Mouse (Mus musculus) left cerebral cortex, postnatal 4 days (tissue): ENCODE data around the gene Cenpa. TPM values are rescaled to one million over a fixed set of nuclear protein-coding genes. Genes with fewer than 3 reads are reported as not detected.
"Not testable (repeated sequence)": the region's sequence is repeated elsewhere in the genome, so short reads cannot be mapped to it uniquely, and the experiment has no call there.

Experiments
- DNase-seq: peaks from one replicate; pipeline ENCODE4 v3.0.0-alpha.2; 2022
- intact Hi-C: fragments of 180-260 bp; cut with DNase I; formaldehyde crosslinking; loops from one replicate; pipeline ENCODE4 v1.15.1; 2025
- total RNA-seq, 2 experiments: library from RNA; stranded (reverse); gene quantifications; 2 replicates each; pipeline ENCODE4 v1.2.3; 2021

The Cenpa gene
- total RNA-seq, 2 experiments from 2014 or later: 13.8 to 14.0 TPM

GRCm38 (mm10) chr5:30676800-30677199 lies 10.2 kb downstream of the Cenpa start:
- DNase-seq: no peak
- intact Hi-C loops: no loop called here

- intact Hi-C loops, DNase-seq: not testable (repeated sequence)
Observed at GRCm38 (mm10) chr5:30678069-30678468, 11.5 kb downstream of the Cenpa start.

- intact Hi-C loops: no loop called here
- no peak for DNase-seq
Observed at GRCm38 (mm10) chr5:30678722-30679296, 12.2 kb downstream of the Cenpa start.

- DNase-seq: no peak
- intact Hi-C loops: no loop called here
Observed at GRCm38 (mm10) chr5:30679593-30679992, 13.0 kb downstream of the Cenpa start.

GRCm38 (mm10) chr5:30681970-30682369 lies 15.4 kb downstream of the Cenpa start:
- DNase-seq: no peak
- intact Hi-C loops: no loop called here

GRCm38 (mm10) chr5:30682967-30683600 lies 16.5 kb downstream of the Cenpa start:
- DNase-seq: no peak
- intact Hi-C loops: no loop called here

GRCm38 (mm10) chr5:30683993-30684392 lies 17.4 kb downstream of the Cenpa start:
- intact Hi-C loops: no loop called here
- no peak for DNase-seq

- intact Hi-C loops: no loop called here
- peak; percentile 26 for DNase-seq
Observed at GRCm38 (mm10) chr5:30686781-30687180, 20.2 kb downstream of the Cenpa start.

- intact Hi-C loops: no loop called here
- DNase-seq: no peak
Observed at GRCm38 (mm10) chr5:30700361-30701000, 33.9 kb downstream of the Cenpa start.

- DNase-seq, intact Hi-C loops: not testable (repeated sequence)
Observed at GRCm38 (mm10) chr5:30701373-30701772, 34.8 kb downstream of the Cenpa start.

GRCm38 (mm10) chr5:30701866-30702265 lies 35.3 kb downstream of the Cenpa start:
- DNase-seq: no peak
- intact Hi-C loops: no loop called here

- peak; percentile 83 for DNase-seq
- intact Hi-C loops: loop anchor here (5.0 kb wide), 2 partner anchors 62 to 87 kb away; no protein-coding TSS in a partner anchor
Observed at GRCm38 (mm10) chr5:30709744-30710383, 43.3 kb downstream of the Cenpa start.

- DNase-seq: no peak
- intact Hi-C loops: loop anchor here (5.0 kb wide), 1 partner anchor 87 kb away; no protein-coding TSS in a partner anchor
Observed at GRCm38 (mm10) chr5:30710486-30710885, 43.9 kb downstream of the Cenpa start.

- DNase-seq: peak; percentile 94
- intact Hi-C loops: loop anchor here (5.0 kb wide), 1 partner anchor 86 kb away; no protein-coding TSS in a partner anchor
Observed at GRCm38 (mm10) chr5:30711147-30712001, 44.8 kb downstream of the Cenpa start, which contains the start of gene Dpysl5. Gene Dpysl5, plus strand, starts transcription at chr5:30711564.

GRCm38 (mm10) chr5:30712002-30712390 lies 45.4 kb downstream of the Cenpa start:
- intact Hi-C loops: loop anchor here (5.0 kb wide), 1 partner anchor 85 kb away; no protein-coding TSS in a partner anchor

GRCm38 (mm10) chr5:30712441-30713298 lies 46.1 kb downstream of the Cenpa start:
- intact Hi-C loops: loop anchor here (5.0 kb wide), 1 partner anchor 85 kb away; no protein-coding TSS in a partner anchor
- peak; percentile 64 for DNase-seq

More at GRCm38 (mm10) chr5:30712002-30712390, 45.4 kb downstream of the Cenpa start:
- no peak for DNase-seq

GRCm38 (mm10) chr5:30713299-30713675 lies 46.7 kb downstream of the Cenpa start:
- DNase-seq: peak; percentile 60
- intact Hi-C loops: loop anchor here (5.0 kb wide), 1 partner anchor 84 kb away; no protein-coding TSS in a partner anchor

- intact Hi-C loops: loop anchor here (2.0 to 5.0 kb wide), 2 partner anchors 15 to 84 kb away; no protein-coding TSS in a partner anchor
- no peak for DNase-seq
Observed at GRCm38 (mm10) chr5:30713691-30714090, 47.1 kb downstream of the Cenpa start.

- intact Hi-C loops: no loop called here
- DNase-seq: no peak
Observed at GRCm38 (mm10) chr5:30716311-30716710, 49.7 kb downstream of the Cenpa start.
